Mouse (Mus musculus) brain, adult 2 months (tissue): Measurements from ENCODE around the gene H2al2b.
"Not testable (repeated sequence)": the region's sequence is repeated elsewhere in the genome, so short reads cannot be mapped to it uniquely, and the experiment has no call there.

Experiments used
- DNase-seq: peaks from one replicate; pipeline ENCODE4 v3.0.0; 2011; ENCODE audit warnings: low read depth, low spot score

H2al2b gene

GRCm38 (mm10) chrY:2720574-2720973 lies at the start of gene H2al2b:
H2al2b (minus strand) TSS chrY:2720674.
- not testable (repeated sequence) for DNase-seq
